Mouse (Mus musculus) forebrain, embryonic 11.5 days (tissue): Measurements from ENCODE around the gene Ramp2. TPM values are rescaled to one million over a fixed set of nuclear protein-coding genes. Genes with fewer than 3 reads are reported as not detected.

Experiments
- ATAC-seq: fragments of 200-750 bp; cut with Nextera tagmentation; replicated peaks from 2 replicates; pipeline ENCODE4 v1.8.0; 2017; ENCODE audit warnings: moderate TSS enrichment; ENCODE audit not compliant: low FRiP score
- DNase-seq: peaks from one replicate; pipeline ENCODE4 v3.0.0-alpha.2; 2017; ENCODE audit warnings: low spot score
- H3K27ac ChIP-seq: fragments of 300-500 bp; sonication (generic); 2 replicates; pipeline ENCODE4 v1.5.1; 2014; ENCODE audit warnings: low read depth, low read length
- H3K27me3 ChIP-seq: fragments of 300-500 bp; sonication (generic); 2 replicates; pipeline ENCODE4 v1.6.1; 2014; ENCODE audit warnings: mild to moderate bottlenecking, low read length, mixed read lengths; ENCODE audit not compliant: control insufficient read depth, insufficient read depth
- H3K36me3 ChIP-seq: fragments of 300-500 bp; sonication (generic); 2 replicates; pipeline ENCODE4 v1.6.1; 2014; ENCODE audit warnings: mild to moderate bottlenecking, low read length, moderate library complexity, mixed read lengths; ENCODE audit not compliant: control insufficient read depth, insufficient read depth
- H3K4me1 ChIP-seq: fragments of 300-500 bp; sonication (generic); replicated peaks from 2 replicates; pipeline ENCODE4 v1.6.1; 2014; ENCODE audit warnings: low read length, mixed read lengths; ENCODE audit not compliant: control insufficient read depth, insufficient read depth
- H3K4me2 ChIP-seq: fragments of 300-500 bp; sonication (generic); 2 replicates; pipeline ENCODE4 v1.6.1; 2014; ENCODE audit warnings: low read depth, mild to moderate bottlenecking, low read length, moderate library complexity, mixed read lengths; ENCODE audit not compliant: severe bottlenecking
- H3K4me3 ChIP-seq: fragments of 300-500 bp; sonication (generic); 2 replicates; pipeline ENCODE4 v1.5.1; 2014; ENCODE audit warnings: low read depth, low read length
- H3K9ac ChIP-seq: fragments of 300-500 bp; sonication (generic); 2 replicates; pipeline ENCODE4 v1.6.1; 2014; ENCODE audit warnings: low read length
- H3K9me3 ChIP-seq: fragments of 300-500 bp; sonication (generic); 2 replicates; pipeline ENCODE4 v1.6.1; 2016; ENCODE audit warnings: low read length, mixed read lengths; ENCODE audit not compliant: control insufficient read depth
- WGBS: fragments of 180-500 bp; shearing (Covaris S2); extraction: QIAGEN DNeasy Blood & Tissue Kit; methylation state at CpG from one replicate; pipeline ENCODE4 v1.1.7; 2014; 5-methylcytosine and 5-hydroxymethylcytosine counted together
- polyA plus RNA-seq: library from polyadenylated mRNA; unstranded; fragments of >200 nt; fragmentation: Nextera tagmentation; extraction: Ambion mirVana; gene quantifications from 2 replicates; pipeline ENCODE4 v1.2.1, GENCODE M21; 2014

Gene Ramp2
- polyA plus RNA-seq, 1 experiment from 2014 or later: 59.4 TPM

GRCm38 (mm10) chr11:101230991-101231871 is 14.6 kb upstream of the Ramp2 start:
- Histone ChIP-seq H3K9ac (0 out of 2 replicates have a peak overlapping the region, but pooled peaks have one; percentile 6), H3K27ac (peak overlapping the region; percentile 38; the same call in 1 of the 2 replicates), H3K36me3 (no peaks in the 10 kb centered on the region), H3K4me2 (no peak overlapping the region), H3K4me3 (no peak overlapping the region), H3K9me3 (no peaks in the 10 kb centered on the region), H3K27me3 (no peaks in the 10 kb centered on the region), H3K4me1 (0 out of 2 replicates have a peak, but pooled peaks cover 2% of the 10 kb centered on the region)
- no peak for DNase-seq
- ATAC-seq: no peak
- 13% methylated on average over 18 of the region's 18 CpGs for WGBS

- Histone ChIP-seq H3K27ac (no peak overlapping the region), H3K9ac (no peak overlapping the region), H3K36me3 (no peaks in the 10 kb centered on the region), H3K27me3 (no peaks in the 10 kb centered on the region), H3K4me1 (0 out of 2 replicates have a peak, but pooled peaks cover 2% of the 10 kb centered on the region), H3K4me2 (no peak overlapping the region), H3K4me3 (no peak overlapping the region), H3K9me3 (no peaks in the 10 kb centered on the region)
- WGBS: 59% methylated on average over 6 of the region's 6 CpGs
- DNase-seq (no peak), ATAC-seq (no peak)
Observed at GRCm38 (mm10) chr11:101232010-101232839, 13.6 kb upstream of the Ramp2 start.

- no peaks in the 10 kb centered on the region for H3K9me3 ChIP-seq
- 92% methylated on average over 1 of the region's 1 CpGs for WGBS
- H3K4me3 ChIP-seq: no peak overlapping the region
- no peaks in the 10 kb centered on the region for H3K27me3 ChIP-seq
- H3K27ac ChIP-seq: no peak overlapping the region
- H3K4me1 ChIP-seq: 0 out of 2 replicates have a peak, but pooled peaks cover 2% of the 10 kb centered on the region
- no peak overlapping the region for H3K9ac ChIP-seq
- DNase-seq: no peak
- no peak overlapping the region for H3K4me2 ChIP-seq
- no peak for ATAC-seq
- no peaks in the 10 kb centered on the region for H3K36me3 ChIP-seq
Observed at GRCm38 (mm10) chr11:101233240-101233639, 12.6 kb upstream of the Ramp2 start.

GRCm38 (mm10) chr11:101234124-101234523 is 11.7 kb upstream of the Ramp2 start:
- Histone ChIP-seq H3K4me1 (0 out of 2 replicates have a peak, but pooled peaks cover 2% of the 10 kb centered on the region), H3K27ac (no peak overlapping the region), H3K4me3 (no peak overlapping the region), H3K9ac (no peak overlapping the region), H3K9me3 (no peaks in the 10 kb centered on the region), H3K36me3 (no peaks in the 10 kb centered on the region), H3K4me2 (no peak overlapping the region), H3K27me3 (no peaks in the 10 kb centered on the region)
- ATAC-seq (no peak), DNase-seq (no peak)

- Histone ChIP-seq H3K36me3 (no peaks in the 10 kb centered on the region), H3K4me1 (0 out of 2 replicates have a peak, but pooled peaks cover 2% of the 10 kb centered on the region), H3K4me2 (no peak overlapping the region)
Observed at GRCm38 (mm10) chr11:101235429-101235828, 10.4 kb upstream of the Ramp2 start.

GRCm38 (mm10) chr11:101236782-101237181 is 9.0 kb upstream of the Ramp2 start:
- no peaks in the 10 kb centered on the region for H3K27me3 ChIP-seq
- H3K4me1 ChIP-seq: no peaks in the 10 kb centered on the region
- H3K36me3 ChIP-seq: no peaks in the 10 kb centered on the region
- no peak for ATAC-seq
- no peak overlapping the region for H3K27ac ChIP-seq
- H3K9me3 ChIP-seq: no peaks in the 10 kb centered on the region
- H3K4me3 ChIP-seq: no peak overlapping the region
- no peak overlapping the region for H3K4me2 ChIP-seq
- no peak overlapping the region for H3K9ac ChIP-seq
- DNase-seq: no peak
- WGBS: 90% methylated on average over 5 of the region's 5 CpGs

More at GRCm38 (mm10) chr11:101235429-101235828, 10.4 kb upstream of the Ramp2 start:
- Histone ChIP-seq H3K27ac (no peak overlapping the region), H3K27me3 (no peaks in the 10 kb centered on the region), H3K4me3 (no peak overlapping the region), H3K9ac (no peak overlapping the region), H3K9me3 (no peaks in the 10 kb centered on the region)
- DNase-seq (no peak), ATAC-seq (no peak)

GRCm38 (mm10) chr11:101238071-101238647 is 7.7 kb upstream of the Ramp2 start:
- no peak overlapping the region for H3K4me2 ChIP-seq
- no peaks in the 10 kb centered on the region for H3K9me3 ChIP-seq
- WGBS: 46% methylated on average over 5 of the region's 5 CpGs
- no peaks in the 10 kb centered on the region for H3K27me3 ChIP-seq
- no peak for DNase-seq
- no peak overlapping the region for H3K27ac ChIP-seq
- H3K9ac ChIP-seq: no peak overlapping the region
- ATAC-seq: no peak
- H3K4me1 ChIP-seq: no peaks in the 10 kb centered on the region
- H3K4me3 ChIP-seq: no peak overlapping the region
- H3K36me3 ChIP-seq: no peaks in the 10 kb centered on the region

- Histone ChIP-seq H3K27ac (no peak overlapping the region), H3K4me2 (no peak overlapping the region), H3K27me3 (peaks cover 15% of the 10 kb centered on the region), H3K36me3 (no peaks in the 10 kb centered on the region), H3K9me3 (no peaks in the 10 kb centered on the region), H3K4me3 (no peak overlapping the region), H3K4me1 (peaks cover 4% of the 10 kb centered on the region; the same call in 1 of the 2 replicates), H3K9ac (no peak overlapping the region)
- no peak for ATAC-seq
- DNase-seq: no peak
- 43% methylated on average over 4 of the region's 4 CpGs for WGBS
Observed at GRCm38 (mm10) chr11:101245071-101245470, 757 bp upstream of the Ramp2 start.
